Mouse (Mus musculus): ENCODE results near the gene Stx19.
A peak's percentile ranks its signal among the peaks of the same experiment; 100 is the strongest.

Gene Stx19

DNA sequence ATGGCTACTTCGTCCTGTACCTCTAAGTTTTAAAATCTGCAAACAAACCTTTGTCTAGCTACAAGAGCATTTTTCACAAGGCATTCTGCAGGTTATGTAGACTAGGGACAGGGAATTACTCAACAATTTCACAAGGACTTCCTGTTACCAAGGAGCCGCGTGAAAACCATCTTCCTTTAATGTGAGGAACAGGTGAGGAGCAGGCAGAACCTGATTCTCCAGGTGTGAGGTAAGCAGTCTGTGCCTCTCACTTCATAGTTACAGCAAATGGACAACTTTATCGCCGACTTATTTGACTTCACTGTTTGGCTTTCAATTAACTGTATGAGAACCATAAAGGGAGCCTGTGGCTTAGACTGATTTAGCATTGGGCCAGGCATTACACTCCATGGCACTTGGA lies at the start of gene Stx19:
Gene Stx19 (plus strand): TSS at position 186 of the 400 bp plus-strand sequence.
- no peak for DNase-seq

DNA sequence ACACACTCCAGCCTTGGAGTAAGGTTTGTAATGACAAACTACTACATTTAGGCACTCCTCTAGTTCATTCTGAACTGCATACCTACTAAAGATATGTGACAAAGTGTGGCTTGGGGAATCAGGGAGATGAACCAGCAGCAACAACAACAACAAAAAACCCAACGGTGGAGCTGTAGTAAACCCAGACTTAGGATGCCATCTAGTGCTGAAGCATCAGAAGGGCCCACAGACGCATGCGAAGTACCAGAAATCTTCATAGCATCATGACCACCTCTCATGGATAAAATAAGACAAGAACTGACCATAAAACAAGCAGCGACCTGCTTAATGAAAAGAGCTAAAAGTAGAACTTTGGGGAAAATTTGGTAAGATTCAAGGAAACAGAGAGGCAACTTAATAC lies 41.0 kb upstream of the Stx19 start:
- no peak for DNase-seq

DNA sequence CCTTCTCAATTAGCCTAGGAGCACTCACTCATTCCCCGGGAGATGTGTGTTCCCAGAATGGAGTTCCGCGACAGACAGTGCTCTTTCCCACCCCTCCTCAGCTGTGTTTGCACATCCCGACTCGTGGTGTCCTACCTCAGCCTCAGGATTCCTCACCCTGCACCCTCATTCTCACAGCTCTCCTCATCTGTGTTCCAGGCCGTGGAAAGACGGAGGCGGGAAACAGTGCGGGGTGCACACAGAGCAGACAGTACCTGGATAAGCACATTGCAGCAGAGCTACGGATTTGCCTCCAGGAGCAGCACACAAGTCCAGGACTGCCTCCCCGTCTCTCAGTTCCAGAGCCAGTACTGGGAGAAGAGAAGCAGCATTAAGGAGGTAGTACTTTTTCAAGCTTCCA lies 38.4 kb upstream of the Stx19 start:
- no peak for DNase-seq

DNA sequence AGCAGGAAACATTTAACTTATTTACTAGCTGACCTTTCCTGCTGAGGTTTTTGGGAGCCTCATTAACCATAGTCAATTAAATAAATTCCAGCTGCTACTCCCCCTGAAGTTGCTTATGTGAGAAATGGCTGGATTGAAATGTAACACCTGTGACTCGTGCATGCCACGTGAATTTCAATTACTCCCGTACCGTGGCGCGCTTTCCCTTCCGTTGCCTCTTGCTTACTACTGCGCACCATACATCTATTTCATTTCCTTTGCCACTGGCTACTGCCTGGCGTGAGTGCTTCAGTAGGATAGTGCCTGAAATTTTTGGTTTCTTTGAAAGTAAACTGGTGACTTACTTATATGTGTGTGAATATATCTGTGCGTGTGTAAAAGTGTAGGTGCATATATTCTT lies 36.2 kb upstream of the Stx19 start:
- no peak for DNase-seq

DNA sequence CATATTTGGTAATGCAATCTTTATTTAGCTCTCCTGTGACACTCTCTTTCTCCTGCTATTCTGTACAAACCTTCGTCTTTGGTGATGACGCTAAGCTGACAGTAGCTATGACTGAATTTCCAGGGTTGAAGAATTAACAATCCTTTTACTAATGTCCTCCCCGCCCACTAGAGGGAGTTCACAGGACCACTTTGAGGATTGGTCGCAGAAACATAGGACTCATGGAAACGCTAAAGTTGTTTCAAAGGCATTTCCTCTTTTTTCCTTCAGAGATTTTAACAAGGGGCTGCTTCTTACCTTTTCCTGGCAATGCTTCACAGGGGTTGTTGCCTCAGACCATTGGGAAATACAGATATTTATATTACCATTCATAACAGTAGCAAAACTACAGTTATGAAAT lies 32.2 kb upstream of the Stx19 start:
- DNase-seq = no peak

DNA sequence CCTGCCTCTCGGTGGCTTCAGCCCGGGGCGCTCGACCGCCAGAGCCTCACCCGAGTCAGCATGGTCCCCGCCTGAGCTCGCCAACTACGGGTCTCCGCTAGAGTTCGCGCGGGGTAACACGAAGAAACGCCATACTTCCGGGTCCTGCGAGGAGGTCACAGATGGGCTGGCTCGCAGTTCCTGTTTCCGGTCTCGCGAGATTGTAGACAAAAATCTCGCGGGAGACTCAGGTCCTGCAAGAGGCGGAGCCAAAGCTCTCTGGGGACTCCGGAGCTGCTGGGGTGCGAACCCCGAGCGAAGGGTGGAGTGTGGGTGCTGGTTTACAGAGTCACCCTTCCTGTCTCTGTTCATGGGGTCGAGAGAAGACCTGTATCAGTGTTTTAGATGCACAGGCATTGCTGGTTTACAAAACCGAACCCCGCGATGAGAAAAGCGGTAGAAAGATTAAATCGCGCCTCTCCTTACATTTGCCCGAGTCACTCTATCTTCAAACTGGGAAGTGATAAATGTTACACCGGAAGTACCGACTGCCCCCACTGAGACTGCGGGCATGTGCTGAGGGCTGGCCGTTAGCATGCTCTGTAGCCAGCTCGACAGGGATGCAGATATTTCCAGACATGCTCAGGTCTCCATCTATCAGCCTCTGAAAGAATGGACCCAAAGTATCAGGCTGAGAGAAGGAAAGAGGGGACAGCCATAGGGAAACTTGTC lies 27.7 kb upstream of the Stx19 start, which contains the start of gene Nsun3:
Gene Nsun3 (minus strand): TSS at position 198 of the 711 bp plus-strand sequence.
- peak; percentile 94 for DNase-seq

DNA sequence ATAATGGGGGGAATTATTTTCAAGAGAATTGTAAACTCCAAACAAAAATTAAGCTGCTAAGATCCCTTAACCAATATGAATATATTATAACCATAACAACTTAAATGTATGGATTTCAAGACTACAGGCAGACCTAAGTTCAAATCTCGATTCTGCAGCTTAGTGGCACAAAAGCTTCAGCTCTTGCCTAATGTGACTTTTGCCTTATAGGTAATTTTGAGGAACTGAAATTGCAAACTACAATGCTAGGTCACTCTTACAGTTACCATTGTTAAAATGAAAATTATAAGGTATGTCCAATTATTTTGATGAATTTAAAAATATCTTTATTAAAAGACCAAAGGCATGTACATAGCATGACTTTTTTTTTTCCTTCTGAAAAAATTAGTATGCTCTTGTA lies 17.9 kb upstream of the Stx19 start:
- DNase-seq = no peak

DNA sequence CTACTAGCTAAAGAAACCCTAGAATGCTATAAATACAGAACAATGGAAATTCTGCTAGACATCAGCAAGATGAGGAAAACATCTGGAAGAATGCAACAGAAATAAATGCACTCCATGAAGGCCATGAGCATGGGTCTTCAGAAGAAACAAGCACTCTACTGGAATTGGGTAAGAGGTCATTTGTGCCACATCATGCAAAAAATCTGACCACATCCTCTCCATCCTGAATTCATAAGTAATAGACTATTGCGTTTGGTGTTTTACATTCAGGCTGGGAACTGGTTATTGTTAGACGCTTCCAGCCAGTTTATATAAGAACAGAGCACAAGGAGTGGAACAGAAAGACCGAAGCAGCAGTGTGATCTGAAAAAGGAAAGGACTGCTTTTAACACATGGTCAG lies 15.7 kb upstream of the Stx19 start:
- no peak for DNase-seq

DNA sequence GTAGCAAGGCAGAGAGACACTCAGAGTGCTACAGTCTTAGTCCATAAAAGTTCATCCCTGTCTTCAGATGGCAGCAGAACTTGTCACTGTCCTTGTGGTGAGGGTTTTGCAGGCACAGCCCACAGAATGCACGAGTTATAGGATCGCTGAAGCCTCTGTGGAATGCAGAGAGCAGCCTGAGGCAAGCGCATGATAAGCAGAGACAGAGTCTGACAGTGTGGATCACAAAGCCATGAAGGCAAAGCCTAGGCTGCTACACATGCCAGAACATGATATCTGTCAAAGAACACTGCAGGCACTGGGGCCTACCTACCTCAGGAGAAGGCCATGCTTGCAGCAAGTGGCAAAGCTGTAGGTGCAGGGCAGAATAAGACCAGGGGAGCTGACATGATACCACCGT lies 15.1 kb upstream of the Stx19 start:
- no peak for DNase-seq

DNA sequence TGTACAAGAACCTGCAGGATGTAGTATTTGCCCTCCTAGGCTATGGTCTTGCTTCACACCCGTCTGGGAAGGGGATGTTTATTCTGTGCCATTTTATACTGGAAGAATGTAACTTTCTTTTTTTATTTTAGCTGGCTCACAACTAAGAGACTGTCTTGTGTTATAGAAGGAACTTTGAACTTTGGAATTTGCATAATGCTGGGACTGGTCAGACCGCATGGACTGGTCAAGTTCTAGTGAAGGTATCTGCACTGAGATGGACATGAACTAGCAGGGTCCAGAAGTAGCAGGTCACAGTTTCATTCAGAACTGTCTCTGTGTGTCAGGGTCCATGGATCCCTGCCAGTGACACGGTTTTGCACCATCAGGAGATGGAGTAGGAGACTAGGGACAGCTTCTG lies 14.6 kb upstream of the Stx19 start:
- no peak for DNase-seq

DNA sequence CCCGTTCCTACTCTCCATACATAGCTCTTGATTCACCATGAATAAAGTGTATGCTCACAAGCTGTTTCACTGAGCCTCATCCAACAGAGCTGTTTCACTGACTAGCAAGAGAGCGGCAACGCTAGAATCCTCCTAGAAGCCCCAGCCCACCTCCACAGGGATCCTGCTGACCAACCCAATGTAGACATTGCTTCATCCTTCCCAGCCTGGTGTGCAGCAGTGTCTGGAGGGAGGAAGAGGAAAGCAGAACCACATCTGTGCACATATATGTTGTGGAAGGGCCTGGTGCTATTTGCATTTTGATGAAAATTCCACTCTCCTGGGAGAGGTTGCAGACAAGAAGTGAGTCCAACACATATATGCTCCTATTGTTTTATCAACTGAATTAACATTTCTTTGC lies 9.9 kb upstream of the Stx19 start:
- no peak for DNase-seq

DNA sequence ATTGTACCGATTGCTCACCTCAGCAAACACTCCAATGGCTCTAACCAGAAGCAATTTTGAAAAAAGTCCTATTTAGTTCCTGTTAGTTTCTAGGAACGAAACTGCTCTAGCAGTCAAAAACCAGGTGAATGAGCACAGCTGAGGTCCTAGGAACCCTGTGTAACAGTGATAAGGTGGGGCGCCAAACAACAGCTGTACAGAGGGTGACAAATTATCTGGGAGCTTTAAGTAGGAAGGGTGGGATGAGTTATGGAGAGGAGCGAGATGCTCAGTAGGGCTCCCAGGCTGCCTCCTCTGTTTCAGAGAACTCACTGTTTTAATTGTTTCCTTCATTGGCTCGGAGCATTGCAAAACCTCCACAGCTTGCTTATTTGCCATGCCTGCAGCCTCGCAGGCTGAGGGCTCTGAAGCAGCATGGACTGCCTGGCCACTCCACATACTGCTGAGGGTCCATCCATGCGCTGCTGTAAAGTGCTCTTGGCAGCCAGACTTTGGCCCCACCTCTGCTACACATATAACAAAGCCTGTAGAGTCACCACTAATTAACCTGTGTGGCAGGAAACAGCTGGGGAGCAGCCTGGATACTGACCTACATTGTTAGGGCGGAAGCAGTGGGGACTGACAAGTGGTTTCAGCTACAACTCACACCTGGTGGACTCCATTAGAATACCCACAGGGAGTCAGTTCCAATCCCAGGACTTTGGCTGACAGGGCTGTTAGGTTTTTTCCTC lies 7.1 kb upstream of the Stx19 start:
- no peak for DNase-seq

DNA sequence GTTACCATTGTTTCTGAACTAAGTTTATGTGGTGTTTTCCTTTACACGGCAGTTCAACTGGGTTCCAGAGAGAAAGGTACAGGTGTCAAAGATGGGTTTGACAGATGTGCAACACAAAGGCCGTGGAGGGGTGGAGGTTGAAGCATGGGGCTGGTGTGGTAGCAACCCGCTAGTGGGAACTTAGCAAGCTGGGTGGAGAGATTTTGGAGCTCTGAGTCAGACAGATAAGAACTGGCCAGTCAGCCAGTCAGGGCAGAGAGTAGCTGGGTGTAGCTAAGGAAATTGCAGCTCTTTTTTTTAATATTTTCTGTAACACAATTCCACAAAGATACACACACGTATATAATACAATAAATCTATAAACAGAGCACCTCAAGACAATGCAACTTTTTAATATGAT lies 3.6 kb upstream of the Stx19 start:
- DNase-seq = no peak

DNA sequence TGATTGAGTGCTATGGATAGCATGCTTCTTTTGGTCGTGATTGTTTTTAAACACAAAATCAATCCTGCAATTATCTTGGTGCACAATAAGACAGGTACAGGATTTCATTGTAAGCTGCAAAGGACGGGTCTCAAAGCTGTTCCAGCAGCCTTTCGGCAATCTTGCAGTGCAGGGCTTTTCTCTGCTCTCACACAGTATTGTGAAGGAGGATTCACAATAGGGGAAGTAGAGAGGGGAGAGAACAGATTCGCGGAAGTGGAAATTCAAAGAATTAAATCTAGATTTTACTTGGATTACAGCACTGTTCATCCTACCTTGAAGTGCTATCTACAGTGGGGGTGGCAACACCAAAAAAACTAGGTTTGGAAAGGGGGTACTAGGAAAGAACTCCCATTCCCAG lies 686 bp upstream of the Stx19 start:
- no peak for DNase-seq

DNA sequence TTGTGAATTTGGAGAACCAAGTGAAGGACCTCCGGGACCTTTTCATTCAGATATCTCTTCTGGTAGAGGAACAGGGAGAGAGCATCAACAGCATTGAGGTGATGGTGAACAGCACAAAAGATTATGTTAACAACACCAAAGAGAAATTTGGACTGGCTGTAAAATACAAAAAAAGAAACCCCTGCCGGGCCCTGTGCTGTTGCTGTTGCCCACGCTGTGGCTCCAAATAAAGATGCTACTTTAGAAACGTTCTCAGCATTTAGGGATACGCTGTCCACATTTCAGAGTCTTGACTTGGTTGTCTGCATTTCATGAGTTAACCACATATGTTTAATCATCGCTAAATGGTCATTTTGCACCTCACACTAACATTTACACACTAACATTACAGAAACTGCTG lies 8.0 kb downstream of the Stx19 start:
- no peak for DNase-seq

DNA sequence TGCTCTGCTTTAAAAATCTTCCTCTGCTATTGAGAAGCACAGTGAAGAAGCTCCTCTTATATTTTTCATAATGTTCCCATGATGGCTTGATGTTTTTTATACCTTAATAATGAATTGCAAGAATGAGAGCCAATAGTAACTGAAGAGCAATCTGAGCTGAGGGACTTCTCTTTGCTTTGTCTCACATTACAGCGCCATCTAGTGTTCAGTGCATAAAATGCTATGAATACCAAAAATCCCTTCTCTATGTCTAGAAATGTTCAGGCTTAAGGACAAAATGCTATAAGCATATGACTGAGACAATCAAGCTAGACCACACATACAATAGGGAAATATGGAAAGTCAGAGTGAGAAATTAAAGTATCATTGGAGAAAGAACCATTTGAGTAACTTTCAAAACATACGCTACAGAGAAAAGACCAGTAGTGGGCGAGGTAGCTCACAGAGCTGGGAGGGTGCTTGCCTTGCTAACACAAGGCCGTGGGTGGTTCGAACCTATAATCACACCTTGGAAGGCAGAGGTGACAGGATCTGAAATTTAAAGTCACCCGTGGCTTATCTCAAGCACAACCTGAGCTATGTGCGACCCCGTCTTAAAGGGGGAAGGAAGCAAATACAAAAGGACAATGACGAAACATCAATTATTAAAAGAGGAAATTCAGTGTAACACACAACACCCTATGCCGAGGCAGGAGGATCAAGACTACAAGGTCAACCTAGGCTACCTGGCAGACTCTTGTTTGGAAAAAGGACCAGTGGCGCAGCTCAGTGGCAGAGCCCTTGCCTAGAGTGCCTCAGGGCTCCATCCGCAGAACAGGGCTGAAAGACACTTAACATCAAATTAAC lies 11.9 kb downstream of the Stx19 start:
- no peak for DNase-seq

DNA sequence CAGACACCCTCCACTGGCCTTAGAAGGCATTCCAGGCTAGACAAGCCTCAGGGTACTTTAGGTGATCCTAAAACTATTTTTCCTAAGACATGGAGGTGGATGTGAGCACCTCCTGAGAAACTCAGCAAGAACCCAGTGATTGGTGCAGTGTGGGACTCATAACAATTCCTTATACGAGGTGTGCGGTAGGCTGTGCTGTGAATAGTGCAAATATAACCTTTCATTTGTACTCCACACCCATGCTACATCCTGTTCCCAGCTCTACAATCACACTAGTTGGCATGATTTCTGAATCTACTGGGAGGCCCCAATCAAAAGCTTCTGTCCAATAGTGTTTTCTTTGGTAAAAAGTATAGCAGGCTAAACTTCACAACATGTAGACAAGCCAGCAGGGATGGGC lies 17.6 kb downstream of the Stx19 start:
- no peak for DNase-seq

DNA sequence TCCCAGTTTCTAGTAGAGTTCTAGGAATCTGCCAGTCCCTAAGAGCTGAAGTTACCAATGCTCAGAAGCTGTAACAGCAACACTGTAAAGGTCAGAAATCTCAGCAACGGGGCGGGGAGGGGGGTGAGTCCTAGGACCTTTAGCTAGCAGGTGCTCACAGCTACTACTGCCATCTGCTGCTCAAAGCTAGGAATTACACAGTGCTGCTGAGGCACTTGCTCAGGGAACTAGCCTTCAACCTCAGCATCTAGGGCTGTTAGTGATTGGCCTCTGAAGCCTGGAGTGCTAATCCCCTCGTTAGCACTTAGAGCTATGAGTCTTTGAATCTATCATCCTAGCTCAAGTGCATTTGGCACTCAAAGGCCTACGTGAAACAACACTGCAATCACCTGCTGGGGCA lies 18.0 kb downstream of the Stx19 start:
- peak; percentile 25 for DNase-seq

DNA sequence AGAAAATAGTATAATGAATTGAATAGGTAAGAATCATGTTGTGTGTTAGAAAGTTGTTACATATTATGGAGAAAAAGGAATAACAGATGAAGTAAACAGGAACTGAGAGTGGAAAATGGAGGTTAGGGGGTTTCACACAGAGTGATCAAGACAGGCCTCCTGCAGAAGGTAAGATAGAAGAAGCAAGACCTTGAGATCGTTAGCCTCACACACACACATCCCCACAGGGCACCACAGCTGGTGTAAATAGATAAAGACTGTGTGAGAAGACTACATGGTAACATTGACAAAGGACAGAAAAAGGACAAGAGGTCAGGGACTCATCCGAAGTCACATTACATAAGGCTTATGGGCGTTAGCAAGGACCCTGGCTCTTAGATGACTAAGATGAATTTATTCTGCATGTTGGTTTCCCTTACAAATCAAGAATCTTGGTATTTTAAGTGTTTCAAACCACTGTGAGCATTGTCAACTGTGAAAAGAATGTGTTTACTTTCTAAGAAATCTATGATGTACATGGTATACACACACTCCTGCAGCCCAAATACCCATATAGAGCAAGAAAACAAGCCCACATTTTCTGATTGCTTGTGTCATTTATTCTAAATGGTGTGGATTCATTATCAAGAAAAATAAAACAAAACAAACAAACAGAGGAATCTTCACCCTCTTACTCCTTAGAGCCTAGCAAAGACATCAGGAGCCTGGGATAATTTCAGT lies 19.7 kb downstream of the Stx19 start:
- DNase-seq = no peak

DNA sequence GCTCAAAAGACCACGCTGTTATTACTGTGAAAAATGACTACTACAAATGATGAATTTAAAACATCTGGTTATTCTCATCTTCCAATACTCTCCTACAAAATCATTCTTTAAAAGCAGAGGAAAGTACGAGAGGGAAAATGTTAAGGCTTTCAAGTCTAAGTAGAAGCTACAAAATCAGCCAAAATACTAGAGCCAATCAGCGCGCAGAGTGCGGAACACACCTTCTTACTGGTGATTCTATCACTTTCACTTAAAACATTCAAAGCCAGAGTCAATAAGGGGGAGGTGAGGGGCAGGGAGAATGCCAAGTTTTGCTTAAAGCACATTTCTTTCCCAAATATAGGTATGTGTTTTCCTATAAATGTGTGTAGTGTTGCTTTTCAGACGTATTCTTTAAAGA lies 30.9 kb downstream of the Stx19 start:
- DNase-seq = no peak

DNA sequence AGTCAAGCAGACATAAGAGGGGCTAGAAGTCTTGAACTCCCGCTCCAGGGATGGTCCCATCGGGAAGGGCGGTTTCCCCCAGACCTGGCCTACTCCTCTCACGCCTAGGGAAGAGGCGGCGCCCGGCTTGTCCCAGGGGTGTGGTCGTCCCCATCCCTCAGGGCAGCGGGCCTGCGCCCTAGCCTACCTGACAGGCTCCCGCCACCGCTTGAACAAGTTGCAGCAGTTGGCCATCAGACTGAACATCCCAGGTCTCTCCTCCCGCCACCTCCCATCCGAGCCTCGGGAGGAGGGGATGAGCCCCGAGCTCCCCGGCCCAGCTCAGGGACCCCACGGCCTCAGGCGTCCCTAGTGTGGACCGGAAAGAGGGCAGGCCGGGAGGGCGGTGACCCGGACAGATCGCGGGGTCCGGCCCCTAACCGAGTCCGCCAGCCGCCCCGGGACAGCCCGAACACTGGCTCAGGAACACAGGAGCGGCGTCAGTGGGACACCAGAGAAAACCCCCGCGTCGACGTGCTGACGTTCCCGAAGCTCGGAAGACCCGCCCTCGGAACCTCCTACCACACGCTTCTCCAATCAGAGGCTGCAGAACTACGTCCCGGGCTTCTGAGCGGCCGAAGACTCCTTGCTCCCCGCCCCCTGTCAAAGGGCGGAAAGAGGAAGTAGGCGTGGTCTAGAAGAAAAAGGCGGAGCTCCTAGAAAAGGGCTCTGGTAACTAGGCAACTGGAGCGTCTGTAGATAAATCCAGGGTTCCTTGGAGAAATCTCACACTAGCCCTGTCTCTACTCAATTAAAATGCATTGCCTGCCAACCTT lies 32.2 kb downstream of the Stx19 start, which contains the start of gene Arl13b:
Gene Arl13b (minus strand): TSS at position 543 of the 815 bp plus-strand sequence.
- peak; percentile 96 for DNase-seq
